Mouse (Mus musculus) MEL (cell line): Measurements from ENCODE around the gene Antxrl. TPM values are rescaled to one million over a fixed set of nuclear protein-coding genes. Genes with fewer than 3 reads are reported as not detected.

Source experiments
- DNase-seq: peaks from one replicate; pipeline ENCODE4 v3.0.0; 2011; ENCODE audit warnings: low read depth, low spot score
- H3K27ac ChIP-seq: 2 replicates; pipeline ENCODE4 v1.5.1; 2012; ENCODE audit warnings: low read depth, mild to moderate bottlenecking, control low read depth, low read length, moderate library complexity; ENCODE audit not compliant: control insufficient read depth
- H3K27me3 ChIP-seq, 2 experiments: fragments of 150-350 bp in 1 of 2; sonication (generic) in 1 of 2; 2 replicates each; pipeline ENCODE4 v1.6.1; 2012; ENCODE audit warnings: low read length in 2 of 2, mild to moderate bottlenecking in 2 of 2, improper control_type of control experiment in 1 of 2, moderate library complexity in 1 of 2; ENCODE audit not compliant: insufficient read depth in 2 of 2, control insufficient read depth in 1 of 2
- H3K36me3 ChIP-seq, 2 experiments: 2 replicates each; pipeline ENCODE4 v1.6.1; 2012 to 2014; ENCODE audit warnings: low read length in 2 of 2, improper control_type of control experiment in 1 of 2, inconsistent platforms in 1 of 2, mild to moderate bottlenecking in 1 of 2; ENCODE audit not compliant: insufficient read depth in 2 of 2, control insufficient read depth in 1 of 2
- H3K4me1 ChIP-seq, 2 experiments: fragments of 150-350 bp in 1 of 2; sonication (generic) in 1 of 2; 2 replicates each; pipeline ENCODE4 v1.6.1; 2012; ENCODE audit warnings: low read length in 2 of 2, improper control_type of control experiment in 1 of 2, mild to moderate bottlenecking in 1 of 2; ENCODE audit not compliant: insufficient read depth in 2 of 2, control insufficient read depth in 1 of 2
- H3K4me3 ChIP-seq, 2 experiments: fragments of 150-350 bp in 1 of 2; sonication (generic) in 1 of 2; 2 replicates each; pipeline ENCODE4 v1.5.1; 2012; ENCODE audit warnings: low read depth in 2 of 2, low read length in 2 of 2, mild to moderate bottlenecking in 2 of 2, moderate library complexity in 2 of 2, control low read depth in 1 of 2, improper control_type of control experiment in 1 of 2; ENCODE audit not compliant: control insufficient read depth in 1 of 2, insufficient read depth in 1 of 2
- H3K79me2 ChIP-seq: 2 replicates; pipeline ENCODE4 v1.6.1; 2012; ENCODE audit warnings: mild to moderate bottlenecking, low read length, moderate library complexity; ENCODE audit not compliant: control insufficient read depth, poor library complexity, insufficient read depth
- H3K9ac ChIP-seq: 2 replicates; pipeline ENCODE4 v1.6.1; 2012; ENCODE audit warnings: low read depth, mild to moderate bottlenecking, control low read depth, low read length, moderate library complexity; ENCODE audit not compliant: control insufficient read depth, poor library complexity, severe bottlenecking
- H3K9me3 ChIP-seq: fragments of 150-350 bp; sonication (generic); replicated peaks from 2 replicates; pipeline ENCODE4 v1.6.1; 2012; ENCODE audit warnings: mild to moderate bottlenecking, low read length, improper control_type of control experiment, moderate library complexity; ENCODE audit not compliant: insufficient read depth
- E2F4 ChIP-seq: IDR thresholded peaks from 2 replicates; pipeline ENCODE4 v1.6.1; 2011; ENCODE audit warnings: low read depth, low read length, improper control_type of control experiment, borderline replicate concordance
- ELF1 ChIP-seq: IDR thresholded peaks from 2 replicates; pipeline ENCODE4 v1.6.1; 2014; ENCODE audit warnings: low read depth, mild to moderate bottlenecking, inconsistent platforms, low read length, improper control_type of control experiment, moderate library complexity
- EP300 ChIP-seq, 2 experiments: IDR thresholded peaks; 2 replicates each; pipeline ENCODE4 v1.6.1; 2011; ENCODE audit warnings: improper control_type of control experiment in 2 of 2, low read length in 2 of 2, low read depth in 1 of 2, mild to moderate bottlenecking in 1 of 2
- ETS1 ChIP-seq: IDR thresholded peaks from 2 replicates; pipeline ENCODE4 v1.6.1; 2012; ENCODE audit warnings: low read depth, mild to moderate bottlenecking, inconsistent platforms, low read length, improper control_type of control experiment, moderate library complexity
- GABPA ChIP-seq: IDR thresholded peaks from 2 replicates; pipeline ENCODE4 v1.6.1; 2012; ENCODE audit warnings: low read depth, mild to moderate bottlenecking, inconsistent platforms, low read length, improper control_type of control experiment, moderate library complexity
- HCFC1 ChIP-seq: IDR thresholded peaks from 2 replicates; pipeline ENCODE4 v1.6.1; 2012; ENCODE audit warnings: low read depth, mild to moderate bottlenecking, inconsistent platforms, low read length, improper control_type of control experiment, moderate library complexity
- JUND ChIP-seq: IDR thresholded peaks from 2 replicates; pipeline ENCODE4 v1.6.1; 2011; ENCODE audit warnings: low read depth, mild to moderate bottlenecking, improper control_type of control experiment, low read length
- MAFK ChIP-seq: IDR thresholded peaks from 2 replicates; pipeline ENCODE4 v1.6.1; 2011; ENCODE audit warnings: low read depth, mild to moderate bottlenecking, low read length, improper control_type of control experiment, borderline replicate concordance
- MAZ ChIP-seq: IDR thresholded peaks from 2 replicates; pipeline ENCODE4 v1.6.1; 2012; ENCODE audit warnings: low read depth, mild to moderate bottlenecking, inconsistent platforms, low read length, improper control_type of control experiment
- NRF1 ChIP-seq: IDR thresholded peaks from 2 replicates; pipeline ENCODE4 v1.6.1; 2014; ENCODE audit warnings: low read depth, mild to moderate bottlenecking, inconsistent platforms, low read length, improper control_type of control experiment, moderate library complexity; ENCODE audit not compliant: poor library complexity, insufficient read depth, severe bottlenecking
- POLR2AphosphoS2 ChIP-seq: IDR thresholded peaks from 2 replicates; pipeline ENCODE4 v1.6.1; 2011; ENCODE audit warnings: low read length, improper control_type of control experiment
- RAD21 ChIP-seq: IDR thresholded peaks from 2 replicates; pipeline ENCODE4 v1.6.1; 2011; ENCODE audit warnings: mild to moderate bottlenecking, low read depth, low read length, improper control_type of control experiment
- SIN3A ChIP-seq: IDR thresholded peaks from 2 replicates; pipeline ENCODE4 v1.6.1; 2012; ENCODE audit warnings: low read length, improper control_type of control experiment, inconsistent platforms
- SMC3 ChIP-seq: IDR thresholded peaks from 2 replicates; pipeline ENCODE4 v1.6.1; 2011; ENCODE audit warnings: low read depth, low read length, improper control_type of control experiment
- UBTF ChIP-seq: IDR thresholded peaks from 2 replicates; pipeline ENCODE4 v1.6.1; 2012; ENCODE audit warnings: low read depth, mild to moderate bottlenecking, inconsistent platforms, low read length, improper control_type of control experiment, moderate library complexity, borderline replicate concordance; ENCODE audit not compliant: insufficient read depth
- USF1 ChIP-seq: IDR thresholded peaks from 2 replicates; pipeline ENCODE4 v1.6.1; 2014; ENCODE audit warnings: low read depth, mild to moderate bottlenecking, inconsistent platforms, low read length, improper control_type of control experiment, moderate library complexity
- ZKSCAN1 ChIP-seq: IDR thresholded peaks from 2 replicates; pipeline ENCODE4 v1.6.1; 2012; ENCODE audit warnings: low read depth, mild to moderate bottlenecking, inconsistent platforms, low read length, improper control_type of control experiment, moderate library complexity
- ZMIZ1 ChIP-seq: IDR thresholded peaks from 2 replicates; pipeline ENCODE4 v1.6.1; 2012; ENCODE audit warnings: low read depth, mild to moderate bottlenecking, inconsistent platforms, low read length, improper control_type of control experiment, moderate library complexity
- ZNF384 ChIP-seq: IDR thresholded peaks from 2 replicates; pipeline ENCODE4 v1.6.1; 2012; ENCODE audit warnings: low read depth, mild to moderate bottlenecking, inconsistent platforms, low read length, improper control_type of control experiment
- polyA plus RNA-seq, 2 experiments: library from polyadenylated mRNA; stranded (reverse) in 1 of 2; unstranded in 1 of 2; fragments of >175 nt in 1 of 2; fragments of >200 nt in 1 of 2; gene quantifications; 2 replicates each; pipeline versions ENCODE4 v1.2.1 to v1.2.4; 2012; ENCODE audit warnings: low replicate concordance in 2 of 2, low read depth in 1 of 2; ENCODE audit not compliant: insufficient read length in 2 of 2, insufficient read depth in 1 of 2, missing spikeins in 1 of 2
- total RNA-seq: library from RNA; depleted of rRNA; stranded (reverse); fragments of 300-350 nt; gene quantifications from 2 replicates; pipeline ENCODE4 v1.2.3, GENCODE M21; 2012

Gene Antxrl
- total and polyA plus RNA-seq, 3 experiments = not detected

- Histone ChIP-seq H3K4me1 (no peaks in the 10 kb centered on the region), H3K27ac (no peak overlapping the region), H3K79me2 (no peaks in the 10 kb centered on the region), H3K4me3 (no peak overlapping the region), H3K9ac (no peak overlapping the region), H3K9me3 (no peaks in the 10 kb centered on the region), H3K27me3 (no peaks in the 10 kb centered on the region), H3K36me3 (no peaks in the 10 kb centered on the region)
- TF ChIP-seq POLR2AphosphoS2 (no peak), SMC3 (no peak), MAFK (no peak), HCFC1 (no peak), JUND (no peak), UBTF (no peak), USF1 (no peak), RAD21 (no peak), ETS1 (no peak), ZNF384 (no peak)
- DNase-seq = no peak
Measured at GRCm38 (mm10) chr14:34087856-34088398, 35.4 kb downstream of the Antxrl start.

- no peaks in the 10 kb centered on the region for H3K4me1 ChIP-seq
- H3K9ac ChIP-seq = no peak overlapping the region
- H3K9me3 ChIP-seq = no peaks in the 10 kb centered on the region
- H3K36me3 ChIP-seq = no peaks in the 10 kb centered on the region
- H3K79me2 ChIP-seq = no peaks in the 10 kb centered on the region
- H3K27ac ChIP-seq = no peak overlapping the region
- no peak overlapping the region for H3K4me3 ChIP-seq
- H3K27me3 ChIP-seq = no peaks in the 10 kb centered on the region
- no peak for DNase-seq
- TF ChIP-seq EP300 (IDR thresholded peaks at IDR 0.05; ENCODE audit: low read depth in 1 of 2, low read length in 2 of 2) (no peak), GABPA (no peak), ZMIZ1 (no peak), SIN3A (no peak), E2F4 (no peak), ELF1 (no peak), USF1 (no peak), HCFC1 (no peak), ZKSCAN1 (no peak), MAZ (no peak), NRF1 (no peak)
- TF ChIP-seq, all 39 proteins: peak for 0
Measured at GRCm38 (mm10) chr14:34089796-34090195, 37.3 kb downstream of the Antxrl start.
